Mouse (Mus musculus): ENCODE data around the gene S1pr1.

DNA sequence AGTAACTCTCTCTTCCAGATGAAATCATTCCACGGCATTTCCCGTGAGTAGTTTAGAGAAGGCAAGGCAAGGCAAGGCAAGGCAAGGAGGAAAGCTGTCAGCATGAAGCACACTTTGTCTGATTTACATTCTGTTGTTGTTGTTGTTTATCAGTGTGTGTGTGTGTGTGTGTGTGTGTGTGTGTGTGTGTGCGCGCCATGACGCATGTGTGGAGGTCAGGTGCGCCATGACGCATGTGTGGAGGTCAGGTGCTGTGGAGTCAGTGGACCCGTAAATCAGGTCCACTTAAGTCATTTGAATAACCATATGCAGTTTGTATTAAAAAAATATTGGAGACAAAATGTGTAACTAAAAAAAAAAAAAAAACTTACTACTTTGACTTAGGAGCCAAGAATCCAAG lies 11.2 kb downstream of the S1pr1 start:
- TF ChIP-seq POLR2A (IDR thresholded peaks at IDR 0.05; ENCODE audit: insufficient read depth, low read depth, low read length) (no peak), CTCF (IDR thresholded peaks at IDR 0.05; ENCODE audit: insufficient read depth, low read depth, low read length) (no peak)

Data from olfactory bulb, adult 2 months (tissue).